Mouse (Mus musculus) hindbrain, embryonic 16.5 days (tissue): ENCODE results near the gene Nedd1. TPM values are rescaled to one million over a fixed set of nuclear protein-coding genes. Genes with fewer than 3 reads are reported as not detected.

ENCODE experiments used
- ATAC-seq: fragments of 200-750 bp; cut with Nextera tagmentation; 2 replicates; pipeline ENCODE4 v1.8.0; 2017; ENCODE audit warnings: moderate TSS enrichment, moderate library complexity
- H3K27ac ChIP-seq: fragments of 300-500 bp; sonication (generic); 2 replicates; pipeline ENCODE4 v1.5.1; 2014; ENCODE audit warnings: low read depth, mild to moderate bottlenecking, control low read depth, low read length, moderate library complexity
- H3K27me3 ChIP-seq: fragments of 300-500 bp; sonication (generic); replicated peaks from 2 replicates; pipeline ENCODE4 v1.6.1; 2014; ENCODE audit warnings: low read length; ENCODE audit not compliant: control insufficient read depth, insufficient read depth
- H3K36me3 ChIP-seq: fragments of 300-500 bp; sonication (generic); 2 replicates; pipeline ENCODE4 v1.6.1; 2014; ENCODE audit warnings: mild to moderate bottlenecking, low read length, moderate library complexity, mixed read lengths; ENCODE audit not compliant: control insufficient read depth, insufficient read depth
- H3K4me1 ChIP-seq: fragments of 300-500 bp; sonication (generic); 2 replicates; pipeline ENCODE4 v1.6.1; 2014; ENCODE audit warnings: low read depth, low read length; ENCODE audit not compliant: control insufficient read depth, insufficient read depth
- H3K4me2 ChIP-seq: fragments of 300-500 bp; sonication (generic); 2 replicates; pipeline ENCODE4 v1.6.1; 2014; ENCODE audit warnings: mild to moderate bottlenecking, low read length, control low read depth, moderate library complexity
- H3K4me3 ChIP-seq: fragments of 300-500 bp; sonication (generic); 2 replicates; pipeline ENCODE4 v1.5.1; 2014; ENCODE audit warnings: mild to moderate bottlenecking, low read length, control low read depth, moderate library complexity
- H3K9ac ChIP-seq: fragments of 300-500 bp; sonication (generic); 2 replicates; pipeline ENCODE4 v1.6.1; 2014; ENCODE audit warnings: low read depth, mild to moderate bottlenecking, control low read depth, low read length, moderate library complexity
- H3K9me3 ChIP-seq: fragments of 300-500 bp; sonication (generic); 2 replicates; pipeline ENCODE4 v1.6.1; 2014; ENCODE audit warnings: mild to moderate bottlenecking, low read length, moderate library complexity; ENCODE audit not compliant: control insufficient read depth
- WGBS: fragments of 180-500 bp; shearing (Covaris S2); extraction: QIAGEN DNeasy Blood & Tissue Kit; methylation state at CpG from one replicate; pipeline ENCODE4 v1.1.7; 2014; 5-methylcytosine and 5-hydroxymethylcytosine counted together
- polyA plus RNA-seq: library from polyadenylated mRNA; unstranded; fragments of >200 nt; fragmentation: Nextera tagmentation; extraction: Ambion mirVana; gene quantifications from 2 replicates; pipeline ENCODE4 v1.2.1, GENCODE M21; 2015

Gene Nedd1
- polyA plus RNA-seq, 1 experiment from 2014 or later = 10.9 TPM

DNA sequence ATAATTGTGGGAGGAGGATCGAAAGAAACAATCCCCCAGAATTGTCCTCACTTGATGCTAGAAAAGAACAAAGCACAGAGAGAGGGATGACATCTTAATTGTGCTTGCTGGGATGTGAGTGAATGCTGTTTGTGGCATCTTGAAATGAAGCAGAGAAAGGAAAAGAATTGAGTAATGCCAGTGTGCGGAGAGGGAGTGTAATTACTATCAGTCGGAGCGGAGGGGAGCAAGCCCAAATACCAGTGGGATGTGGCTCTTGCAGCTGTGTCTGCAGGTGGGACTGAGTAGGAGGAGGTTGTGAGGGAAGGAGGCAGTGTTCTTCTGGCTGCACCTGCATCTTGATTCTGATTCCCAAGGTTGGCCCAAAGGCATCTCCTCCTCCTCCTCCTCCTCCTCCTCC, 69.0 kb downstream of the Nedd1 start:
- Histone ChIP-seq H3K27me3 (no peaks in the 10 kb centered on the region), H3K9me3 (no peaks in the 10 kb centered on the region), H3K27ac (no peak overlapping the region), H3K36me3 (no peaks in the 10 kb centered on the region), H3K4me2 (no peak overlapping the region), H3K4me3 (no peak overlapping the region), H3K4me1 (peaks cover under 1% of the 10 kb centered on the region; the same call in 1 of the 2 replicates), H3K9ac (no peak overlapping the region)
- no peak for ATAC-seq
- whole genome bisulfite sequencing = 50% methylated on average over 4 of the region's 4 CpGs

DNA sequence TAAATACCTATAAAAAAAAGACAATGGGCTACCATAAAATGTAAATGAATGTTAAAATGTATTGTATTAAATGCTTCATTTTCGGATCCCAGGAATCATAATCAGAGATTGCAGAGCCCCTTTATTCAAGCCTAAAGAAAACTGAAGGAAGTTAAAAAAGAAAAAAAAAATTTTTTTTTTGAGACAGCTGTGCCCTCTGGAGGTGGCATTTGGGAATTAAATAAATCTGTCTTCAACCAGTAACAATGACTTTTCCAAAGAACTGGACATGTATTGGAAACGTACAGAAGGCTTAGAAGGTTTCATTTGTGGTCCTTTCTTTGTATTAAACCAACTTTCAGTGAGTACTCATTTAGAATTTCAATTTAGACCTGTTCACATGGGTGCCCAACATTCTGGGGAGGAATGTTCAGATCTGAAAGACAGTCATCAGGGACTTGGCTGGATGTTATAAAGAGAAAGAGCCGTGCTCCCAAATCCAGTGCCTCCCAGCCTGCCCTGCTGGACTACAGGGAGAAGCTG, 69.8 kb downstream of the Nedd1 start:
- no peak for ATAC-seq
- H3K27me3 ChIP-seq = no peaks in the 10 kb centered on the region
- no peaks in the 10 kb centered on the region; the same call in 1 of the 2 replicates for H3K4me1 ChIP-seq
- H3K27ac ChIP-seq = no peak overlapping the region
- H3K4me2 ChIP-seq = no peak overlapping the region
- H3K4me3 ChIP-seq = no peak overlapping the region
- no peaks in the 10 kb centered on the region for H3K36me3 ChIP-seq
- no peaks in the 10 kb centered on the region for H3K9me3 ChIP-seq
- 20% methylated on average over 3 of the region's 3 CpGs for WGBS
- H3K9ac ChIP-seq = no peak overlapping the region

GRCm38 (mm10) chr10:92651266-92651665, 71.0 kb downstream of the Nedd1 start:
- no peak overlapping the region for H3K9ac ChIP-seq
- no peak overlapping the region for H3K4me2 ChIP-seq
- no peak overlapping the region for H3K27ac ChIP-seq
- WGBS = 80% methylated on average over 3 of the region's 3 CpGs
- no peak for ATAC-seq
- H3K27me3 ChIP-seq = no peaks in the 10 kb centered on the region
- no peaks in the 10 kb centered on the region for H3K9me3 ChIP-seq
- H3K4me3 ChIP-seq = no peak overlapping the region
- no peaks in the 10 kb centered on the region for H3K36me3 ChIP-seq
- no peaks in the 10 kb centered on the region; the same call in 1 of the 2 replicates for H3K4me1 ChIP-seq

GRCm38 (mm10) chr10:92649096-92649495, 73.1 kb downstream of the Nedd1 start:
- no peak overlapping the region for H3K27ac ChIP-seq
- no peaks in the 10 kb centered on the region; the same call in 1 of the 2 replicates for H3K4me1 ChIP-seq
- H3K36me3 ChIP-seq = no peaks in the 10 kb centered on the region
- H3K9me3 ChIP-seq = no peaks in the 10 kb centered on the region
- H3K9ac ChIP-seq = no peak overlapping the region
- no peak overlapping the region for H3K4me2 ChIP-seq
- no peaks in the 10 kb centered on the region for H3K27me3 ChIP-seq
- WGBS = 57% methylated on average over 8 of the region's 8 CpGs
- no peak for ATAC-seq
- H3K4me3 ChIP-seq = no peak overlapping the region

DNA sequence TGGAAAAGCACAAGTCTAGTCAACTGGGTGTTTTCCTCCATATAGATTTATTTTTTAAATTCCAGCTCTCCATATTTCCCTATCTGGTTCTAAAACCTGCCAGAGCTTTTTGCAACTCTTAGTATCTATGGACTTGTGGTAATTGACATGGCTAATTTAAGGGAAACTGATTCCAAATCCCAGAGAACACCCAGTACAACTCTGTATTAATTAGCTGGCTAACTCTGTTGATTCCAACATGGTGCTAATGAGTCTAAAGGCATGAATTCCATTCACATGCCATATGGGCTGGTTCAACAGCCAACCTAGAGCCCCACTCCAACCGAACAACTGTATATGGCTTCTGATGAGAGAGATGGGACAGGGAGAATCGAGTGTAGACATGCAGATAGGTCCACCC, 74.5 kb downstream of the Nedd1 start:
- no peaks in the 10 kb centered on the region for H3K36me3 ChIP-seq
- ATAC-seq = no peak
- no peak overlapping the region for H3K4me2 ChIP-seq
- no peak overlapping the region for H3K27ac ChIP-seq
- H3K4me1 ChIP-seq = no peaks in the 10 kb centered on the region; the same call in 1 of the 2 replicates
- no peaks in the 10 kb centered on the region for H3K9me3 ChIP-seq
- no peak overlapping the region for H3K4me3 ChIP-seq
- H3K9ac ChIP-seq = no peak overlapping the region
- no peaks in the 10 kb centered on the region for H3K27me3 ChIP-seq
- 79% methylated on average over 2 of the region's 2 CpGs for WGBS

DNA sequence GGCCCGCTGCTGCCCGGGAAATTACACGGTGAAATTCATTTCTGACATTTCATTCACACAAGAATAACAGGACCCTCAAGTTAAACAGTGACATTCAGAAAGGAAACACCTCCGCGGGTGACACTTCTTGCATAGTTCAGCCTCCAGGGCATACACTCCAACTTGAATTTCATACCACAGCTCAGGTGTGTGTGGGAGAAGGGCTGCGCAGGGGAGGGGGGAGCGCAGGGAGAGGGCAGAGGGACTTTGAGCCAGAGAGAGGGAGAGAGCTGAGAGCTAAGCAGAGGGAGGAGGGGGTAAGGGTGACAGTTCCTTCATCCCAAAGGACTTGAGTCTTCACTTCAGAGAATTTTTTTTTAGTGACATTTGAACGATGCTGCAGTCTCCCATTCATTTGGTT, 78.2 kb downstream of the Nedd1 start:
- no peaks in the 10 kb centered on the region for H3K9me3 ChIP-seq
- H3K9ac ChIP-seq = no peak overlapping the region
- 59% methylated on average over 8 of the region's 8 CpGs for WGBS
- no peak overlapping the region for H3K27ac ChIP-seq
- H3K36me3 ChIP-seq = no peaks in the 10 kb centered on the region
- H3K4me2 ChIP-seq = no peak overlapping the region
- no peaks in the 10 kb centered on the region for H3K27me3 ChIP-seq
- H3K4me3 ChIP-seq = no peak overlapping the region
- H3K4me1 ChIP-seq = no peaks in the 10 kb centered on the region
- ATAC-seq = no peak

GRCm38 (mm10) chr10:92641032-92641431, 81.2 kb downstream of the Nedd1 start:
- H3K27ac ChIP-seq = no peak overlapping the region
- no peak overlapping the region for H3K4me3 ChIP-seq
- no peak overlapping the region for H3K4me2 ChIP-seq
- H3K36me3 ChIP-seq = no peaks in the 10 kb centered on the region
- H3K9me3 ChIP-seq = peaks cover 3% of the 10 kb centered on the region; the same call in 1 of the 2 replicates
- H3K9ac ChIP-seq = no peak overlapping the region
- no peaks in the 10 kb centered on the region for H3K27me3 ChIP-seq
- ATAC-seq = no peak
- no peaks in the 10 kb centered on the region for H3K4me1 ChIP-seq
